Mouse (Mus musculus) hindbrain, embryonic 13.5 days (tissue): Measurements from ENCODE around the gene Kcng4. TPM values are rescaled to one million over a fixed set of nuclear protein-coding genes. Genes with fewer than 3 reads are reported as not detected.

Experiments used
- ATAC-seq: fragments of 200-750 bp; cut with Nextera tagmentation; 2 replicates; pipeline ENCODE4 v1.8.0; 2017; ENCODE audit warnings: moderate TSS enrichment; ENCODE audit not compliant: low FRiP score
- H3K27ac ChIP-seq: fragments of 300-500 bp; sonication (generic); 2 replicates; pipeline ENCODE4 v1.5.1; 2015; ENCODE audit warnings: inconsistent platforms, mild to moderate bottlenecking, moderate library complexity
- H3K27me3 ChIP-seq: fragments of 300-500 bp; sonication (generic); 2 replicates; pipeline ENCODE4 v1.6.1; 2015; ENCODE audit warnings: mild to moderate bottlenecking, inconsistent platforms
- H3K36me3 ChIP-seq: fragments of 300-500 bp; sonication (generic); 2 replicates; pipeline ENCODE4 v1.6.1; 2015; ENCODE audit warnings: mild to moderate bottlenecking, inconsistent platforms
- H3K4me1 ChIP-seq: fragments of 300-500 bp; sonication (generic); replicated peaks from 2 replicates; pipeline ENCODE4 v1.6.1; 2015; ENCODE audit warnings: inconsistent platforms
- H3K4me2 ChIP-seq: fragments of 300-500 bp; sonication (generic); 2 replicates; pipeline ENCODE4 v1.6.1; 2015; ENCODE audit warnings: inconsistent platforms, mild to moderate bottlenecking, moderate library complexity
- H3K4me3 ChIP-seq: fragments of 300-500 bp; sonication (generic); 2 replicates; pipeline ENCODE4 v1.5.1; 2015; ENCODE audit warnings: mild to moderate bottlenecking, inconsistent platforms
- H3K9ac ChIP-seq: fragments of 300-500 bp; sonication (generic); 2 replicates; pipeline ENCODE4 v1.6.1; 2015; ENCODE audit warnings: mild to moderate bottlenecking, inconsistent platforms
- H3K9me3 ChIP-seq: fragments of 300-500 bp; sonication (generic); 2 replicates; pipeline ENCODE4 v1.6.1; 2016; ENCODE audit warnings: inconsistent platforms
- WGBS: fragments of 180-500 bp; shearing (Covaris S2); methylation state at CpG from one replicate; pipeline ENCODE4 v1.1.7; 2015; 5-methylcytosine and 5-hydroxymethylcytosine counted together
- polyA plus RNA-seq: library from polyadenylated mRNA; unstranded; fragments of >200 nt; fragmentation: Nextera tagmentation; extraction: Ambion mirVana; gene quantifications from 2 replicates; pipeline ENCODE4 v1.2.1, GENCODE M21; 2015

Gene Kcng4
- polyA plus RNA-seq, result 0.09 TPM in 1 of 2 replicates, not detected in the other

GRCm38 (mm10) chr8:119635378-119635777 lies at the start of gene Kcng4:
Gene Kcng4 (minus strand): TSS chr8:119635680.
- H3K4me2 ChIP-seq, result no peak within 1 kb of the TSS
- ATAC-seq, result no peak
- H3K9me3 ChIP-seq, result no peaks in the 10 kb centered on the region
- H3K4me3 ChIP-seq, result no peak within 1 kb of the TSS
- peaks cover 35% of the 10 kb centered on the region for H3K4me1 ChIP-seq
- H3K9ac ChIP-seq, result peak within 1 kb of the TSS; percentile 56
- H3K27ac ChIP-seq, result no peak within 1 kb of the TSS
- no peaks in the 10 kb centered on the region for H3K36me3 ChIP-seq
- peaks cover 38% of the 10 kb centered on the region for H3K27me3 ChIP-seq
- WGBS, result 41% methylated on average over 6 of the region's 6 CpGs

DNA sequence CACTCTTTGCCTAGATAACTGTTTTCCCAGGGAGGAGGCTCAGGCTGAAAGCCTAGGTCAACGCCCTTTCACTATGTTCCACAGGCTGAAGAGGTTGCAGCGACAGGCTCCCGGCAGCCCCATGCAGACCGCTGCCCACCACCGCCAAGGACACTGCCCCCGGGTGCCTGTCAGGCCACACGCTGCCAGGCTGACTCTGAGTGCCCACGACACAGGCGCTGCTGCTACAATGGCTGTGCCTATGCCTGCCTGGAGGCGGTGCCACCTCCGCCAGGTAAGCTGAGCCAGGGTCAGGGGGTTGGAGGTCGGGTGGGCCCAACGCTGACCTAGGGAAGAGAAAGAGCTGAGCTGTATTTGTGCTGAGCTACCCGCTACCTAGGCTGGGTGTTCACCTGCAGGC lies 43.7 kb upstream of the Kcng4 start:
- no peaks in the 10 kb centered on the region for H3K36me3 ChIP-seq
- no peaks in the 10 kb centered on the region for H3K9me3 ChIP-seq
- H3K4me1 ChIP-seq, result 0 out of 2 replicates have a peak, but pooled peaks cover 7% of the 10 kb centered on the region
- 69% methylated on average over 14 of the region's 14 CpGs for WGBS
- H3K4me3 ChIP-seq, result no peak overlapping the region
- H3K27ac ChIP-seq, result no peak overlapping the region
- H3K27me3 ChIP-seq, result peaks cover 26% of the 10 kb centered on the region; the same call in 1 of the 2 replicates
- ATAC-seq, result no peak
- no peak overlapping the region for H3K4me2 ChIP-seq
- H3K9ac ChIP-seq, result no peak overlapping the region

GRCm38 (mm10) chr8:119678138-119678843 lies 42.8 kb upstream of the Kcng4 start:
- WGBS, result 6% methylated on average over 18 of the region's 18 CpGs
- H3K27ac ChIP-seq, result no peak overlapping the region
- no peak overlapping the region for H3K9ac ChIP-seq
- H3K36me3 ChIP-seq, result no peaks in the 10 kb centered on the region
- H3K27me3 ChIP-seq, result peaks cover 24% of the 10 kb centered on the region; the same call in 1 of the 2 replicates
- H3K9me3 ChIP-seq, result no peaks in the 10 kb centered on the region
- H3K4me3 ChIP-seq, result no peak overlapping the region
- H3K4me2 ChIP-seq, result peak overlapping the region; percentile 29
- ATAC-seq, result no peak
- H3K4me1 ChIP-seq, result 0 out of 2 replicates have a peak, but pooled peaks cover 7% of the 10 kb centered on the region

DNA sequence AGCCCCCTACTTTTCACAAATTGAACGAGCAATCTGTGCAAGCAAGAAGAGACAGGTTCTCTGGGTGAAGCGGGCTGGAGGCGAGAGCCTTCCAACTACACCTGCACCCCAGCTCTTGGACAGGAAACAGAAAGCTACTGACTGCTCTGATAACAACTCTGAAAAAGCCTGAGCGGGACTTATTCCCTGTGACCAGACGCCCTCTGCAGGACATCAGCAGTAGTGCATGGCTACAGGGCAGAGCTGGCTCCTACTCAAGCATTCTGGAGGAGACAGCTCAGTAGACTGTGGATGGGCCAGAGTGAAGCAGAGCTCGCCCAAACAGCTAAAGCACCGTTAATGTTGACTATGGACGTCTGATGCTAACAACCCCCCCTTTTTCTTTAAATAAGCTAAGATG lies 40.9 kb upstream of the Kcng4 start:
- Histone ChIP-seq H3K4me2 (no peak overlapping the region), H3K27me3 (0 out of 2 replicates have a peak, but pooled peaks cover 11% of the 10 kb centered on the region), H3K9ac (no peak overlapping the region), H3K36me3 (no peaks in the 10 kb centered on the region), H3K4me1 (0 out of 2 replicates have a peak, but pooled peaks cover 7% of the 10 kb centered on the region), H3K4me3 (no peak overlapping the region), H3K9me3 (no peaks in the 10 kb centered on the region), H3K27ac (no peak overlapping the region)
- peak; percentile 15; the same call in 1 of the 2 replicates for ATAC-seq
- 23% methylated on average over 8 of the region's 8 CpGs for WGBS

- WGBS, result 62% methylated on average over 5 of the region's 5 CpGs
- Histone ChIP-seq H3K9me3 (no peaks in the 10 kb centered on the region), H3K27ac (no peak overlapping the region), H3K36me3 (no peaks in the 10 kb centered on the region), H3K4me1 (0 out of 2 replicates have a peak, but pooled peaks cover 7% of the 10 kb centered on the region), H3K4me2 (no peak overlapping the region), H3K9ac (no peak overlapping the region), H3K4me3 (no peak overlapping the region), H3K27me3 (0 out of 2 replicates have a peak, but pooled peaks cover 7% of the 10 kb centered on the region)
- ATAC-seq, result no peak
These were observed 40.0 kb upstream of the Kcng4 start for GRCm38 (mm10) chr8:119675457-119675856.

DNA sequence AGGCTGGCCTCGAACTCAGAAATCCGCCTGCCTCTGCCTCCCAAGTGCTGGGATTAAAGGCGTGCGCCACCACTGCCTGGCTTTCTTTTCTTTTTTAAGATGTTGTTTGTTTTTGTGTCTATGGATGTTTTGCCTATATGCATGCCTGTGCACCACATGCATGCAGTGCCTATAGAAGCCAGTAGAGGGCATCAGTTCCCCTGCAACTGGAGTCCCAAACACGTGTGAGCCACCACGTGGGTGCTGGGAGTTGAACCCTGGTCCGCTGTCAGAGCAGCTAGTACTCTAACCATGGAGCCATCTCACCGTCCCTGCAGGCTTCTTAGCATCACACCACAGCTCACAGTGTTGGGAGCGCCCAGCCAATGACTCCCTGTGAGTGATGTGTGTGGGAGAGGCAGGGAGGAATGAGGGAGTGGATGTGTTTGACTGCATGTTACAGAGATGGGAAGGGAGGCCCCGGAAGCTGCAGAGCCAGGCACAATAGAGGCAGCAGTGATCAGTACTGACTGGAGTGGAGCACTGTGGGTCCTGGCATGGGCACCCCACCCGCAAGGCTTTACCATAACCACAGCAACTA lies 38.6 kb upstream of the Kcng4 start:
- no peak for ATAC-seq
- H3K4me1 ChIP-seq, result 0 out of 2 replicates have a peak, but pooled peaks cover 7% of the 10 kb centered on the region
- no peak overlapping the region for H3K4me2 ChIP-seq
- H3K27ac ChIP-seq, result no peak overlapping the region
- no peaks in the 10 kb centered on the region for H3K27me3 ChIP-seq
- WGBS, result 80% methylated on average over 11 of the region's 11 CpGs
- H3K9me3 ChIP-seq, result no peaks in the 10 kb centered on the region
- H3K9ac ChIP-seq, result no peak overlapping the region
- no peak overlapping the region for H3K4me3 ChIP-seq
- H3K36me3 ChIP-seq, result no peaks in the 10 kb centered on the region

DNA sequence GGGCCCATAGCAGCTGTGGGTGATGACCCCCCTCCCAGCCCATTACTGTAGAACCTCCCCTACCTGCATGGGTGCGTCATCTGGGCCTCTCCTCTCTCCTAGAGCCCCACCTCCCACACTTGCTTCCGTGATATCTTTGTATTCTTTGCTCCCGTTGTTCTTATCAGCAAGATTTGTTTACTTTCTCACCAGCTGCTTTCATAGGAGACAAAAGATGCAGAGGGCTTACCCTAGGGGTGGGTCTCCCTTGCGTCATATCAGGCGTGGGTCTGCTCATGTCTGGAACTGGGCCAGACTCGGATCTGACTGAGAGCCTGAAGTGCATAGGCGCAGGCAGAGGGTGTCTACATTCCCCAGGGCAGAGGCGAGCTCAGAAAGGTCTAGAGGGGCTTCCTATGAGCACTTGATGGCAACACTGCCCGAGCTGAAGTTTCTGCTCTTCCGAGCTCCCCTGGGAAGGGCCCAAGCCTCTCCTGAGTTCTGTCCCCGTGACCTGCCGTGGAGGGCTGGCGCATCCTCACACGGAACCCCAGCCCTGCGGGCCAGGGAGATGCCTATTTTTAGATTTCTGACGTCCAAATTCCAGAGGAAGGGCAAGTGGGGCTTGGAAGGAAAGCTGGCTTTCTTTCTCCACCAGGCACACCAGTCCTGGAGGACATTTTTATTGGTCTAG lies 35.1 kb upstream of the Kcng4 start:
- H3K9me3 ChIP-seq, result no peaks in the 10 kb centered on the region
- 59% methylated on average over 16 of the region's 16 CpGs for WGBS
- peaks cover 8% of the 10 kb centered on the region; the same call in 1 of the 2 replicates for H3K27me3 ChIP-seq

GRCm38 (mm10) chr8:119669284-119669683 lies 33.8 kb upstream of the Kcng4 start:
- H3K27ac ChIP-seq, result no peak overlapping the region
- no peak overlapping the region for H3K4me2 ChIP-seq
- no peak for ATAC-seq
- H3K27me3 ChIP-seq, result peaks cover 12% of the 10 kb centered on the region; the same call in 1 of the 2 replicates
- H3K9ac ChIP-seq, result no peak overlapping the region
- 0 out of 2 replicates have a peak, but pooled peaks cover 5% of the 10 kb centered on the region for H3K4me1 ChIP-seq
- no peaks in the 10 kb centered on the region for H3K36me3 ChIP-seq
- WGBS, result 61% methylated on average over 12 of the region's 12 CpGs
- H3K9me3 ChIP-seq, result no peaks in the 10 kb centered on the region
- H3K4me3 ChIP-seq, result no peak overlapping the region

More for the DNA sequence above, 35.1 kb upstream of the Kcng4 start:
- no peak for ATAC-seq
- H3K4me1 ChIP-seq, result 0 out of 2 replicates have a peak, but pooled peaks cover 5% of the 10 kb centered on the region
- H3K27ac ChIP-seq, result no peak overlapping the region
- no peak overlapping the region for H3K9ac ChIP-seq
- H3K4me3 ChIP-seq, result no peak overlapping the region
- no peak overlapping the region for H3K4me2 ChIP-seq
- H3K36me3 ChIP-seq, result no peaks in the 10 kb centered on the region

- 68% methylated on average over 9 of the region's 9 CpGs for WGBS
- Histone ChIP-seq H3K27me3 (peaks cover 12% of the 10 kb centered on the region; the same call in 1 of the 2 replicates), H3K9me3 (no peaks in the 10 kb centered on the region), H3K36me3 (no peaks in the 10 kb centered on the region), H3K9ac (no peak overlapping the region), H3K27ac (no peak overlapping the region), H3K4me3 (no peak overlapping the region), H3K4me2 (no peak overlapping the region), H3K4me1 (0 out of 2 replicates have a peak, but pooled peaks cover 5% of the 10 kb centered on the region)
- no peak for ATAC-seq
These were observed 33.0 kb upstream of the Kcng4 start for GRCm38 (mm10) chr8:119668447-119668846.

GRCm38 (mm10) chr8:119666219-119666951 lies 30.9 kb upstream of the Kcng4 start, which contains the start of gene Wfdc1:
Gene Wfdc1 (plus strand): TSS chr8:119666365.
- H3K9me3 ChIP-seq, result no peaks in the 10 kb centered on the region
- H3K4me1 ChIP-seq, result peaks cover 6% of the 10 kb centered on the region
- 23% methylated on average over 14 of the region's 14 CpGs for WGBS
- peaks cover 12% of the 10 kb centered on the region; the same call in 1 of the 2 replicates for H3K27me3 ChIP-seq
- H3K4me2 ChIP-seq, result no peak within 1 kb of the TSS
- H3K36me3 ChIP-seq, result no peaks in the 10 kb centered on the region
- H3K27ac ChIP-seq, result no peak within 1 kb of the TSS
- H3K9ac ChIP-seq, result no peak within 1 kb of the TSS
- ATAC-seq, result no peak
- H3K4me3 ChIP-seq, result no peak within 1 kb of the TSS

DNA sequence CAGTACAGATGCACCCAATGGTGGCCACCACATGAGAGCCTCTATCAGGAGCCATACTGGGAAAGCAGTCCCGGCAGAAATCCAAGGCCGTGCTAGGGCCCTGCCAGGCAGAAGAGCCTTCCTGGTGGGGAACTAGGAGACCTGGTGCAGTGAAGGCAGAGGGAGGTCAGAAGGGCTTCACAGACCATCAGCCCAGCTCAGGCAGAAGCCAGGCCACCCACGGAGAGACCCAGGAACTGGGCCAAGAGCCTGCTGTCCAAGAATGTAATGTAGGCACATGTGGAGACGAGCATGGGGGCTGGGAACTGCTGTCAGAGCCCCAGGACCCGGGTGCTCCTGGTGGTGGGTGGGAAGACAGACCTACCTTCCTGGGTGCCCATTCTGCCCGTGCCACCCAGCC lies 29.8 kb upstream of the Kcng4 start:
- Histone ChIP-seq H3K36me3 (no peaks in the 10 kb centered on the region), H3K27ac (no peak overlapping the region), H3K4me2 (no peak overlapping the region), H3K9ac (no peak overlapping the region), H3K4me3 (no peak overlapping the region), H3K9me3 (no peaks in the 10 kb centered on the region), H3K4me1 (peaks cover 15% of the 10 kb centered on the region), H3K27me3 (peaks cover 12% of the 10 kb centered on the region; the same call in 1 of the 2 replicates)
- 75% methylated on average over 6 of the region's 6 CpGs for whole genome bisulfite sequencing
- ATAC-seq, result no peak
